Mouse (Mus musculus) heart, adult 11 months (tissue): ENCODE data around the gene Gm45837.

Experiments used
- DNase-seq: peaks from one replicate; pipeline ENCODE4 v3.0.0; 2022

Gm45837 gene

DNA sequence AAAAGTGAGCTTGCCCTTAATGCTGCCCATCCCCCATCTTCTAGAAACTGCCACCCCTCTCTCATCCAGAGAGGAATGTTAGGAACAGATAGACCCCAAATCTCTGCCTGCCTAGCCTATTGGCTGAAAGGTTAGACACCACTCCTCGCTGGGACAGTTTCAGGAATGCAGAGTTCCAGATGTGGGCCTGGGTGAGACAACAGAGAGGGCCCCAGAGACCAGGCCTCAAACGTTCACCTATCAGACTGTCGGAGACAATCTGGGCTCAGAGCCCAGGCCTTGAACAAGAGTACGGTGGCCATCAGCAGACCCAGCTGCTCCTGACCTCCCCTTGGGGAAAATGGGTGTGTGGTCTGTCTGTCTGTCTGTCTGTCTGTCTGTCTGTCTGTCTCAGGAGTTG is 17.7 kb upstream of the Gm45837 start:
- peak; percentile 96 for DNase-seq

DNA sequence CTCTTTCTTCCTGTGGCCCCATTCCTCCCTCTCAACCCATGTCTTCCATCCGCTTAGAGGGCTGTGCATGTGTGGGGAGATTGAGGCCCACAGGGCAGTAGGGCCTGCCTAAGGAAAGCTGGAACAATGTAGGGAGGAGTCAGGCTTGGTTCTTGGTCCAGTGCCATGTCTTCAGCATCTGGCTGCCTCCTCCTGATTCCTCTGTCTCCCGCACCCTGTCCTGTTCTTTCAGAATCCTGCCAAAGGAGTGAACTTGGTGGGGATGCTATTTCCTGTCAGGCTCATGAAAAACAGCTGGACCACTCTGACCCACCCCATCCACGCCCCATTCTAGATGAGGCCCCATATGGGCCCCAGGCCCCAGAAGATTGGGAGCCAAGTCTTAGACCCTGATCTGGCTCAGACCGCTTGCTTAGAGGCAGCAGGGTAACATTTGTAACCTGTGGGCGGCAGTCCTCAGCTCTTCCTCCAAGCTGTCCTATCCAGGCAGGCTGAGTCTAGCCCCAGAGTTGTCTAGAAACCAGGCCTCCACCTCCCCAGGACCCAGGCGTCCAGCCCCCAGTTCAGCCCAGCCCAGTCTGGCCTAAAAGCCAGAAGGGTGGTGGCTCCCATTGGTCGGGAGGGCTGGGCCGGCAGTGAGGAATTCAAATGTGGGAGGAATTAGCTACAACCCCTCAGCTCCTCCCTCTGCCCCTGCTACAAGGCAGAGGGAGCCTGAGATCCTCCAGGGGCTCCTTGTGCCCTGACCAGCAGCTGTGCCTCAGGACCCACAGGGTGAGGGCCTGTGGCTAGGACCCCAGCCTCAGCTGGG is 16.8 kb upstream of the Gm45837 start:
- DNase-seq: peak; percentile 99

DNA sequence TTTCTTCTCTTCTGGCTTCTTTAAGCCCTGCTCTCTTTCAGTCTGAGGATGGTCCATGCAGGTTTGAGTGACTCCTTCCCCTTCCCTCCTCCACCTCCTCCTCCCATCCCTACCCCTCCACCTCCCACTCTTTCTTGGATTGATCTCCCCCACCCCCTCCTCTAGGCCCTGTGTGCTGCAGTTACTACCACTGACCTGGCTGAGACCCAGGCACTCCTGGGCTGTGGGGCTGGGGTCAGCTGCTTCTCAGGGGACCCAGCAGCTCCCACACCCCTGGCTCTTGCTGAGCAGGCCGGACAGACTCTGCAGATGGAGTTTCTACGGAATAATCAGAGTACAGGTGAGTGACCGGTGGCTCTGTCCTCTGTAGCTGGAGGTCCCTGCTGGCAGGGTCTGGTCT is 16.1 kb upstream of the Gm45837 start:
- DNase-seq: peak; percentile 95

DNA sequence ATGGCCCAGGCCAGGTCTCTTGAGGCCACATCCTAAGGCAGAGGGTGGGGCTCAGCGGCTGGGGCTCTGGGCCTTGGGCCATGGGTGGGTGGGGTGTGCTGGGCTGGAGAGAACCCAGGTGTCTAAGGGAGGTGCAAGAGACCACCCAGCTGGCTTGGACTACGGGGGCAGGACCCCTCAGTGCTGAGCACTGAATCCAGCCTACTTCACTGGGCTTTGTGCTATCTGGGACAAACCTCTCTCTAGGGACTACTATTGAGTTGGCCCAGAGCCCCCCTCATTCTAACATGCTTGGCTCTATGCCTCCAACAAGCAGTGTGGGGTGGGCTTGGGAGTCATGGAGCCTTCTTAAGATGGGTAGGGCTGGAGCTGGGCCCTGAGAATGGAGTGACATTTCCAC is 15.2 kb upstream of the Gm45837 start:
- DNase-seq: peak; percentile 95

DNA sequence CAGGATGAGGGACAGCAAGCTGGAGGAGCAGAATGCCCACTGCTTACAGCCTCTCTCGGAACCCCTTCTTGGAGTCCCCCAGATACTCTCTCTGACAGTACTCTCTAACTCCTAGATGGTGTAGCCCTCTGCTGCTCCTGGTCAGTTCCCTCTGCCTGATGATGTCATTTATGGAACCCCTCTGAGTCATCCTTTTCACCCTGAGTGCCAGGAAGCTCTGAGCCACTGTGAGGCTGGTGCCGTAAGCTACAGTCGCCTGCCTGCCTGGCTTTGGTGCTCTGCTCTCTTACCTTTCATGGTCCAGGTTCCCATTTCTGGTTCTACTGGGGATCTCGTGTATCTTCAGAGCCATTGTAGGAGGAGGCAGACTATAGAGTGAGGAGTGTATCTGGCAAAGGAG is 13.5 kb upstream of the Gm45837 start:
- no peak for DNase-seq

DNA sequence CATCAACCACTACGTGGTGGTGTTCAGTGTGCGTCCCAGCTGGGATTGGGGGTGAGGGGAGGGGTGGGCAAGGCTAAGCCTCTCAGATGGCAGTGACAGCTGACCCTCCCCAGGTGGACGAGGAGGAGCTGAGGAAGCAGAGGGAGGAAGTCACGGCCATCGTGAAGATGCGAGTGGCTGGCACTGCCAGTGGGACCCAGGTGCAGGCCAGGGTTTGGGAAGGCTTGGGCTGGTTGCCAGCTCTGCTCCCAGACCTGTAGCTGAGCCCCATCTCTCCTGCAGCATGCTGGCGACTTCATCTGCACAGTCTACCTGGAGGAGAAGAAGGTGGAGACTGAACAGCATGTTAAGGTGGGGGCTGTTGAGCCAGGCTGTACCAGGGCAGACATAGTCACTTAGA is 9.2 kb upstream of the Gm45837 start:
- DNase-seq: no peak

DNA sequence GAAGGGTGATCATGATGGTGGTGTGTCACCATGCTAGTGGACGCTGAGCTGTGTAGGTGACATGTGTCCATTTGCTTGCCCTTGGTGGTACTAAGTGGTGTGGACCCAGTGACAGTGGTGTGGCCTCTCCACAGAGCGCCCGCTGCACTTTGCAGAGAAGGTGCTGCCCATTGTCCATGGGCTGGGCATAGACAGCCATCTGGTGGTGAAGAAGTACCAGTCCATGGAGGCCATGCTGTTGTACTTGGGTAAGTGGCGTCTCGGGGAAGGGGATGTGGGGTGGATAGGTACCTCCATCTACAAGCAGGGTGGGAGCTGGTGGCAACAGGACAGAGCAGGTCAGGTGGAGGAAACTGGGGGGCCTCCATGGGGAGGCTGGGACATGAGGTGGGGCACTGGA is 6.9 kb upstream of the Gm45837 start:
- no peak for DNase-seq

DNA sequence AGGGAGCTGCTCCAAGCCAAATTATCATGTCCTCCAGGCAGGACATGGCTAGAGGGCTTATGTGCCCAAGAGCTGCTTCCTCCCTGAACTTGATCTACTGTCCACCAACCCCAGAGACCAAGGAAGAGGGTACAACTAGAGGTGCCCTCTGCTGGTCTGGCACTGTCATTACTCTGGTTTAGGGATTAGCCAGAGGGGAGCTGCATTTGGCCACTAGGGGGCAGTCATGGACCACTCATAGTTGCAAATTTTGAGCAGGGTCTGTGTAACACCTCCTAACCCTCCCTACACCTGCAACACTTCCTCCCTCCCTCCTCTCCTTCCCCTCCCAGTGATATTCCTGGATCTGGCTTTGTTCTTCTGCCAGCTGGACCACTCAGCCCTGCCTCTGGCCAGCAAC is 2.1 kb downstream of the Gm45837 start:
- DNase-seq: peak; percentile 96

DNA sequence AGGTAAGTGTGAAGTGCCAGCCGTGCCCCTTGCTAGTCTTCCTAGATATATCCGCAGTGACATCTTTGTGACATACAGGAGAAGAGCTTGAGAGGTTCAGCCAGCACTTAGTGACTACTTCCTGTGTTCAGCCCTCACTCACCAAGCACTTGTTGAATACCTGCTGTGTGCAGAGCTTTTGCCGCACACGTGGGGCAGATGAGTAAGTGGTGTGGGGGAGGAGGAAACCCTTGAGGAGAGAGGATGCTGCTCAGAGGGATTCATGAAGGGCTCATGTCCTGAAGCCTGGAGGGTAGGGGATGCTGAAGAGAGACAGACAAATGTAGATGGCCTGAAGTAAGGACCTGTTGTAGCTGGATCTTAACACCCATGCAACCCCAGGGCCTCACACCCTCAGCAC is 3.5 kb downstream of the Gm45837 start:
- no peak for DNase-seq

DNA sequence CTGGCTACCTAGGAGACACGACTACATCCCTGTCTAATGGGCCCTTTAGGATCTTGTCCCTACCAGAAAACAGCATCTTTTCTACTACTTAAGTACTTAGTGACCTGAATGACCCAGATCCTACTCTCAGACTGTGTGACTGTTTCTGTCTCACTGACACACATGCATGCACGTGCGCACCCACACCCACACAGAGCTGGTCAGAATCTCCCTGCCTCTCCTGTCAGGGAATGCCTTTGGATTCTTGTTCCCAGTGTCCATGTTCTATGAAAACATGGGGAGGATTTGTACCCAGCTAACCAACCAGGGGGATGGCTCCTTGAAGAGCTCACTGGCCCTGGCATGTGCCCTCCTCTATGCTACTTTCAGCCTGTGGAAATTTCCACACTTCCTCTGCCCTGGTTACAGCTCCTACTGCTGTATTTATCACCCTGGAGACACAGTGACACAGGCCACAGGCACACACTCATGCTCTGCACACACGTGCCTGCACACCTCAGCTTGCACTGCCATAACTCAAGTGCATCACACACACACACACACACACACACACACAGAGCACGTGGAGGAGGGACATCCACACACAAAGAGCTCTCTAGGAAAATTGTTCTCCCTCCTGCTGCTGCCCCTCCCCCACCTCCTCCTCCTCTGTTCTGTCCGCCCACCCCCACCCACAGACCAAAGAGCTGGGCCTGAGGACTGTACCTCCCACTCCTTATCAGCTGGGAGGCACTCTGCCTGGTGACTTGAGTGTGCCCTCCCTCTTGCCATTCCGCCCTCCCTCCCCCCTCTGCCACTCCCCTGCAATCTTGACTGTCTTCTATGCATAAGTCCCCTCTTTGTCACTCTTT is 4.2 kb downstream of the Gm45837 start:
- DNase-seq: no peak

DNA sequence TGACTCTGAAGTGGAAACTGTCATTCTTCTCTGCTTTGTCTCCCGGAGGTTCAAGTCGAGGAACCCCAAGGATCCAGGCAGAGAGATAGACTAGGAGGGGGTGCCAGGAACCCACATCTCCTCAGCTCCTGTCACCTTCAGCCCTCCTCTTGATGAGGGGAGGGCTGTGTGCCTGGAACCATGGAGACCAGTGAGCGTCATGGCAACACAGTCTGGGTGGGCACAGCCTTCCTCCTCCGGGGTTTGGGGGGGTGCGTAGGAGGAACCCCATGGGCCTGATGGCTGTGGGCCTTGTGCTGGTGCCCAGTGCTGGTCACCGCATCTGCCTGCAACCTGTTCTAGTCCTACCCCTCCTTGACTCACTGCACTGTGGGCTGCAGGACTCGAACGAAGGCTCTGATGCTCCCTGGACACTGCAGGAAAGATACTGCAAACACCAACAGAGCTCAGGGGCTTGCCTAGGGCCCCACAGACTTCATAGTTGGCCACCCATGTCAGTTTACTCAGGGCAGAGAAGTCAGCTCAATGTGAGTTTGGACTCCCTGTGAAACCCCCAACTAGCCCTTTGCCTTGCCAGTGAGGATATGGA is 4.9 kb downstream of the Gm45837 start:
- peak; percentile 91 for DNase-seq

DNA sequence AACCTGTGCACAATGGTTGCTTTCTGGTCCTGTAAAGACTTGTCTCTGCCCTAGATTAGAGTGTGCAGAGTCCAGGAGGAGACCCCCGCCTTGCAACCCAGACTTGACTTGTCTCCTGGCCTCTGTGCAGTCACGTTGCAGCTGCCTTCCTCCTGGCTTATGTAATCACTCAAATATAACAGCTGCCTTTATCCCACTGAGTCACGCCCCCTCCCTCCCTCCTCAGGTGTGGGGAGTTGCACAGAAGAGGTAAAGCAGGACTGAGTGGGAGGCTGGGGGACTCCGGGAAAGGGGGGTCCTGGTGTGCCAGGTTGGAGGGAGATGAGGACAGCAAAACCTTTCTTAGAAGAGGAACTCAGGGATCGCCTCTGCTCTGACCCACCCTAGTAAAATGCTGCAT is 5.7 kb downstream of the Gm45837 start:
- peak; percentile 90 for DNase-seq

DNA sequence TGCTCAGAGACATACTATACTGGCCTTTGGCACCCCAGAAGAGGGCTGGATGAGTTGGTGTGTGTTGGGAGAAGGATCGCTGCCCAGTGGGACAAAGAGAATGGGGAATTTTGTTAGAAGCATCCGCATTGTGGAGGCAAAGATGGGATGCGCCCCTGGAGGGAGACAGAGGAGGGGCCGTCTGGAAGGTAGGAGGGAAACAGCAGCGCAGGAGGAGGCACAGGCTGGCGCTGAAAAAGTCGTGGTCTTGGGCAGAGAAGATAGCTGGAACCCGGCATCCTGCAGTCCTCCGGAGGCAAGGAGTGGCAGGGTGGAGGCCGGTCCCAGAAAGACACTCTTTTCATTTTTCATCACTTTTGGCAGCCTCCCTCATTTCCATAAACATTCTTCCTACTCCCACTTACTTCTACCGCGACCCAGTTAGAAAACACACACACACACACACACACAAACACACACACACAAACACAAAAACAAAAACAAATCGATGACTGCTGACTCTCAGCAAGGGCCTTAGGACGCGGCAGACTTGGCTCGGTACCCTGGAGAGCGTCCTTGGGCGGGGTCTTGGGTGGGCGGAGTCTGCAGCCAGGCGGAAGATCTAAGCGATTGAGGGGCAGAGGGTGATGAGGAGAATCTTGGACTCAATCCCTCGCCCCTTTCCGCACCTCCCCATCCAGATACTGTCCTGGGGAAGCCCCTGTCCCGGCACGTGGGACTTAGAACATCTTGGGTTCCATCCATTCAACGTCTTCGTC is 8.5 kb downstream of the Gm45837 start:
- DNase-seq: no peak

DNA sequence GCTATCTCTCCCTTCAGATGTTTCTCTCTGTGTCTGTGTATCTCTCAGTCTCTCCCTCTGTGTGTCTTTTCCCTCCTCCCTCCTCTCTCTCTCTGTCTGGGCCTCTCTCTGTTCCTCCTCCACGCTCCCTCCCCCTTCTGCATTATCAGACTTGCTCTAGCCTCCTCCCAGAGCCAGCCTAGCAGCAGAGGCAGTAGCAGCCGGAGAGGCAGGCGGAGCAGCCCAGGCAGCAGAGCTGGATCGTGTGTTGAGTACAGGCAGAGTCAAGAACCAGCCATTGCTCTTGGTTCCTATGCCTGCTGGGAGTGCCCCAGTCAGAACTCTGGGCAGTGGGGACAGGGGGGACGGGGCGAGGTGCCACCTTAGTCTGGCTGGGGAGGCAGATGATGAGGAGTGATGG is 10.8 kb downstream of the Gm45837 start, which contains the start of gene Pde2a:
Gene Pde2a, plus strand, starts transcription at position 163 of the 400 bp plus-strand sequence.
- DNase-seq: no peak

DNA sequence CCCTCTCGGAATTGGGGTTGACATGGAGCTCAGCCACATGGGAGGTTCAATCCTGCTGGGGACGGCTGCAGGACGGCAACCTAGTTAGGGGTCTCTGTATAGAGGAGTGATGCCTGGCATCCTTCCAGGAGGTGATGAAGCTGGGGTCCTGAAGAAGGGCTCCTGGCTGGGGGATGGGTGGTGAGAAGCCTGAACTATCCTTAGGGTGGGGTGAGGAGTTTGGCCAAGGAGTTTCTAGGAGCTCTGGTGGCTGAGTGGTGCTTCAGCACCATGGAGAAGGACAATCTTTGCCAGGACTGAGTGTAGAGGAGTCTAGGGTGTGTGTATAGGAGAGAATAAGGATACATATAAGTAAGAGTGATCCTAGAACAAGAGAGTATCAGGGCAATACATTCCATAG is 11.4 kb downstream of the Gm45837 start:
- no peak for DNase-seq

DNA sequence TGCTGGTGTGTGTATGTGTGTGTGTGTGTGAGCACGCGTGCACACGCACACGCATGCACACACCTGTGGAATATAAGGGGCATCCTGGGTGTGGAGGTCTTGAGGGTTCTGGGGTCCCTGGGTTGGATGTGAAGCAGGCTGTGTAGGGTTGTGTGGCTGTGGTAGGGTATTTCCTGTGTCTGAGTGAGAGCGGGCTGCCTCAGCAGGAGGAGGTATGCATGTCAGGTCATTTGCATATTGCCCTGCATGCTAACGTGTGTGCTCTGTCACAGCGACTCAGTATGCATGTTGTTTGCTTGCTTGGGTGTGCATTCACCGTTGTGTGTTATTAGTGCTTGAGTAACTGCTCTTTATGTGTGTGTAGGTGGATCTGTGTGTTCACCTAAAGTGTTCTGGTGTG is 12.0 kb downstream of the Gm45837 start:
- DNase-seq: no peak

DNA sequence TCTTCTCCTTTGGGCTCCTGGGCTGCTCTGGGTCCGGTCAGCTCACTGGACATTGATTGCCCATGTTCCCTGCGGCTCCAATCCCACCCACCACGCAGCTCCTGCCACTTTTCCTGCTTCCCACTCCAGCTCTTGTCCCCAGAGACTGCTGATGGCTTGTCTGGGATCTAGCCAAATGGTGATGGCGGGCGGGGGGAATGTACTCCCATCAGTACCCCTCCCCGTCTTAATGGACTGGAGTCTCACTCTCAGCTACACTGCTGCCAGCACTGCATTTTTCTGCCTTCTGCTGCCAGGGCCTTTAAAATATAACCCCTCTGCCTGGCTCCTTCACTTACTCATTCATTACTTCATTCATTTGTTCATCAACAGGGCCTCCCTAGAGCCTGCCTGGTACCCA is 13.3 kb downstream of the Gm45837 start:
- peak; percentile 89 for DNase-seq

DNA sequence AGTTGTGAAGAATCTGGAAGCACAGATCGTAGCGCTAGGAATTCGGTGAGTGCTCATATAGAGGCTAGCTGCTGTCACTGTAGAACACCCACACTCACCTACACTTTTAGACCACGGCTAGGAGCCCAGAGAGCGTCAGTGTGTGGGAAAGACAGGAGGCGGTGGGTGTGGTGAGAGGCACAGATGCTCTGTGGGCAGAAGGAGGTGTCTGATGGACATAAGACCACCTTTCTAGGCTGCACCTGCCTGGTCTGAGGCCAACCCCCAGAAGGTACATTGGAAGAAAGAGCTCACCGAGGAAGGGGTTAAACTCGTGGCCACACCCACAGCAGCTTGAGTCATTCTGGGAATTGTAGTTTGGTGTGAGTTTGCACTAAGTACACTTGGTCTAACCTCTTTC is 16.0 kb downstream of the Gm45837 start:
- DNase-seq: no peak

DNA sequence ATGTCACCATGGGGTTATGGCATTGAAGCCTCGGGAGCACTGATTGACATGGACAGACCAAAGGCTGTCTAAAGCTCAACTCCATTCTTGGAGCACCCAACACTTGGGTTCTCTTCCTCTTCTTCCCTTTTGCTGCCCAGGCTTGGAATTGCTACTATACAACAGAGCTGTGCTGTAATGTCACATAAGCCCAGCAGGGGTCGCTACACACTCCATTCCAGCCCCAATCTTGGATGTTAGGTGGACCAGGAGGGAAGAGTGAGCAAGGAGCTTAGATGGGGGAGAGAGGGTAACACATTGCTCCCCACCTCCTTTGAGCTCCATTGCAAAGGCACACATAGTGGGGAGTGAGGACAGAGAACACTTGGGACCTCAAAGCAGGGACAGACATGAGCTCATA is 17.1 kb downstream of the Gm45837 start:
- DNase-seq: no peak

DNA sequence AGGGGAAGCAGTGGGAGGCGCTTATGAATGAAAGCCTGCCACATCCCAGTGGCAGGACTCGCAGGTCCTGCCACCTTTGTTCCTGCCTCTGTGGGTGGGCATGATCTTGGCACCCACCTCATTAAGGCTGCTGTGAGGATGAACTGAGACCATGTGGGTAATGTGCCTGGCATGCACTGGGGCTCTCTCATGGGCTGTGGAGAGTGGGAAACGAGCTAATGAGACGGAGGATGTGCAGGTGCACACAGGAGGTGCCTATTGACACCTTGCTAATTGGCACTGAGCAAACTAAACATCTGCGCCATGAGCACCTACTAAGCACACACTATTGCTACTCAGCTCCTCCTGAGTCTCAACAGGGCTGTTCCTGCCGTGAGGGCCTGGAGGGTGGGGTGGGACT is 24.4 kb downstream of the Gm45837 start:
- DNase-seq: no peak

DNA sequence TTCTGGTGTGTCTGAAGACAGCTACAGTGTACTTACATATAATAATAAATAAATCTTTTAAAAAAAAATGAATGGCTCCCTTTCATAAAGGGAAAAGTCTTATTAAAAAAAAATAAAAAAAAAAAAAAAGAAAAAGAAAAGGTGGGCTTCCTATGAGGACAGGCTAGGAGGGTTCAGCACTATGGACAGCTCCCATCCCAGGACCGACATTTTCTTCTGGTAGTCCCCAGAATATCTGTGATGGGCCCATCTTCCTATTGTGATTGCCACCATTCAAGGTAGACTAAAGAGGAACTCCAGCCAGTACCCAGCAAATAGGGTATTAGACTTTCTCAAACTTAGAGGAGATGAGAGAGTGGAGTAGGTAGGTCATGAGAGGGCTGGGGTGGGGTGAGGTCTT is 27.2 kb downstream of the Gm45837 start:
- no peak for DNase-seq

DNA sequence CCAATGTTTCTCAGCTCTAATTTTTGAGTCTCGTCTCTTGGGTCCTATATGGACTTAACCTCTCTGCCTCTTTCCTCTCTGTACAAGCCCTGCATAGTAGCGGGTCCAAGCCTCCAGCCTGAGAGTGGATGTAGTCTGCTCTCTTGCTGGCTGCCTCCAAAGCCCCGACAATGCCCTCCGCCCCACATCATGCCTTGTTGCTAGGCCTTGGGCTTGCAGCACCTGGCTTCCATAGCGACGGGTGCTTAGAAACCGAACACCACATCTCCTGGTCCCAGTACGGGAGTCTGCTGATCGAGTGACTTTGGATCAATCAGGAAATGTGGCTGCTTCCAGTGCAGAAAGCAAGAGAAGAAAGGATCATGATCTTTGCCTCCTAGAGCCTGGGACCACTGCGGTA is 32.4 kb downstream of the Gm45837 start:
- no peak for DNase-seq

DNA sequence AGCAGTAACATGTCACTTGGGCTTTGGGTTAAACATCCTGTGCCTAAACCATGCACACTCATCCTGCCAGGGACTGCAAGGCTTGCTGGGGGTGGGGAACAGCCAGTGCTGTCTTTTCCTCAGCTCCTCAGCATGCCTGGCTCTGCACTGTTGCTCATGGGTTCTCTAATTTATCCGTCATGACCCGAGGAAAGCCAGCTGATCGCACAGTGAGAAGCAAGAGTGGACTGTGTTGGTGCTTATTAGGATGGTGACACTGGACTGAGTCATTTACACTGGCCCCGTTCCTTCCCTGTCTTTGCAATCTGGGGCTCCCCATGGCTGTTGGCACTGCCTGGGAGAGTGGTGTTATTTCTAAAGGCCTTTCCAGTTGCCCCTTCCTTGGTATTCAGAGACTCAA is 33.5 kb downstream of the Gm45837 start:
- no peak for DNase-seq
